Comparison of ENCODE assay signal across 8 mouse cellular contexts in genomic region chr11:98745932-98746853, GRCm38 (mm10). TPM values are rescaled to one million over a fixed set of nuclear protein-coding genes. Genes with fewer than 3 reads are reported as not detected.
DNase-seq lines count a peak whose midpoint lies in the region; ATAC-seq and TF ChIP-seq lines count a peak whose summit lies in the region.

No protein-coding gene starts in this region.

- H3K4me3 ChIP-seq in bone marrow macrophage, adult 2 months (ENCODE audit: insufficient read depth, low read length) = peak overlapping the region; percentile 48
- peak overlapping the region; percentile 28 for H3K4me3 ChIP-seq in hindbrain, embryonic 13.5 days
- peak overlapping the region; percentile 36; the same call in 1 of the 2 replicates for H3K4me3 ChIP-seq in midbrain, embryonic 10.5 days

- no peak overlapping the region for H3K27ac ChIP-seq in bone marrow macrophage, adult 2 months (ENCODE audit: insufficient read depth, low read depth, low read length)
- H3K27ac ChIP-seq in hindbrain, embryonic 13.5 days = peak overlapping the region; percentile 99
- H3K27ac ChIP-seq in midbrain, embryonic 10.5 days (replicated peaks) = peak overlapping the region; percentile 85

- H3K4me2 ChIP-seq in hindbrain, embryonic 13.5 days = peak overlapping the region; percentile 96

- no peak for TF ChIP-seq CTCF in bone marrow macrophage, adult 2 months (IDR thresholded peaks at IDR 0.05; ENCODE audit: low read depth, low read length)

- no peaks in the 10 kb centered on the region for H3K36me3 ChIP-seq in hindbrain, embryonic 13.5 days
- H3K36me3 ChIP-seq in midbrain, embryonic 10.5 days = no peaks in the 10 kb centered on the region

- peak; percentile 30 for DNase-seq in gastrocnemius, adult 18-20 months (ENCODE audit: low spot score)
- no peak for DNase-seq in gastrocnemius, postnatal 25 days
- DNase-seq in midbrain, embryonic 10.5 days (ENCODE audit: low spot score) = no peak
- no peak for DNase-seq in spleen, postnatal 14 days (ENCODE audit: low spot score in 2 of 2)
- DNase-seq in MN1 (ENCODE audit: low spot score) = no peak
- DNase-seq in frontal cortex, postnatal 36 days (ENCODE audit: low spot score in 2 of 2) = no peak

- TF ChIP-seq POLR2A in bone marrow macrophage, adult 2 months (IDR thresholded peaks at IDR 0.05; ENCODE audit: borderline replicate concordance, low read depth, low read length) = no peak

- H3K9ac ChIP-seq in hindbrain, embryonic 13.5 days = peak overlapping the region; percentile 66

- 43% methylated on average over 12 of the region's 12 CpGs for WGBS in hindbrain, embryonic 13.5 days
- 60% methylated on average over 12 of the region's 12 CpGs for WGBS in midbrain, embryonic 10.5 days

- no peak for ATAC-seq in hindbrain, embryonic 13.5 days (ENCODE audit: low FRiP score)

- peaks cover 43% of the 10 kb centered on the region for H3K4me1 ChIP-seq in bone marrow macrophage, adult 2 months (ENCODE audit: control insufficient read depth, insufficient read depth, low read length)
- H3K4me1 ChIP-seq in hindbrain, embryonic 13.5 days (replicated peaks) = peaks cover 87% of the 10 kb centered on the region
- H3K4me1 ChIP-seq in midbrain, embryonic 10.5 days = peaks cover 98% of the 10 kb centered on the region

- H3K9me3 ChIP-seq in hindbrain, embryonic 13.5 days = no peaks in the 10 kb centered on the region
- no peaks in the 10 kb centered on the region for H3K9me3 ChIP-seq in midbrain, embryonic 10.5 days (replicated peaks)

- H3K27me3 ChIP-seq in hindbrain, embryonic 13.5 days = no peaks in the 10 kb centered on the region
- peaks cover 7% of the 10 kb centered on the region; the same call in 1 of the 2 replicates for H3K27me3 ChIP-seq in midbrain, embryonic 10.5 days (ENCODE audit: low read depth, poor library complexity, severe bottlenecking)

RNA-seq across cellular contexts. Expression of gene Thra, which starts 5.8 kb away (rescaled TPM):
- 10 to 100 TPM; 78.3 to 85.2 TPM for total RNA-seq in gastrocnemius, adult 18-20 months (2021)
- total RNA-seq in gastrocnemius, postnatal 25 days (2021) = 10 to 100 TPM; 75.4 to 89.1 TPM
- polyA plus RNA-seq in bone marrow macrophage, adult 2 months (2012; ENCODE audit: insufficient read depth, insufficient read length, missing spikeins) = 20.7 and 23.5 TPM in 2 replicates
- 117 and 122 TPM in 2 replicates for polyA plus RNA-seq in hindbrain, embryonic 13.5 days (2015; fragmentation: Nextera tagmentation; extraction: Ambion mirVana)
- 9.5 and 15.6 TPM in 2 replicates for polyA plus RNA-seq in midbrain, embryonic 10.5 days (2016; fragmentation: Nextera tagmentation; extraction: Ambion mirVana)

RNA-seq across cellular contexts. Expression of gene Med24, which starts 17.0 kb away (rescaled TPM):
- 10 to 100 TPM; 48.1 to 53.3 TPM for total RNA-seq in gastrocnemius, adult 18-20 months (2021)
- 10 to 100 TPM; 42.7 to 46.9 TPM for total RNA-seq in gastrocnemius, postnatal 25 days (2021)
- polyA plus RNA-seq in bone marrow macrophage, adult 2 months (2012; ENCODE audit: insufficient read depth, insufficient read length, missing spikeins) = 26.9 and 32.2 TPM in 2 replicates
- 72.4 and 75.2 TPM in 2 replicates for polyA plus RNA-seq in hindbrain, embryonic 13.5 days (2015; fragmentation: Nextera tagmentation; extraction: Ambion mirVana)
- polyA plus RNA-seq in midbrain, embryonic 10.5 days (2016; fragmentation: Nextera tagmentation; extraction: Ambion mirVana) = 74.1 and 82.2 TPM in 2 replicates

RNA-seq across cellular contexts. Expression of gene Nr1d1, which starts 28.9 kb away (rescaled TPM):
- 100 to 1,000 TPM in 1 of 2 experiments, 10 to 100 TPM in 1; 74.0 to 126 TPM for total RNA-seq in gastrocnemius, adult 18-20 months (2021)
- 100 to 1,000 TPM in 1 of 2 experiments, 10 to 100 TPM in 1; 98.0 to 119 TPM for total RNA-seq in gastrocnemius, postnatal 25 days (2021)
- polyA plus RNA-seq in bone marrow macrophage, adult 2 months (2012; ENCODE audit: insufficient read depth, insufficient read length, missing spikeins) = 7.4 and 8.2 TPM in 2 replicates
- polyA plus RNA-seq in hindbrain, embryonic 13.5 days (2015; fragmentation: Nextera tagmentation; extraction: Ambion mirVana) = 1.9 and 2.4 TPM in 2 replicates
- 1.4 TPM in 2 replicates for polyA plus RNA-seq in midbrain, embryonic 10.5 days (2016; fragmentation: Nextera tagmentation; extraction: Ambion mirVana)

RNA-seq across cellular contexts. Expression of gene Csf3, which starts 45.1 kb away (rescaled TPM):
- total RNA-seq in gastrocnemius, adult 18-20 months (2021) = not detected
- total RNA-seq in gastrocnemius, postnatal 25 days (2021) = not detected
- polyA plus RNA-seq in bone marrow macrophage, adult 2 months (2012; ENCODE audit: insufficient read depth, insufficient read length, missing spikeins) = not detected in 2 replicates
- polyA plus RNA-seq in hindbrain, embryonic 13.5 days (2015; fragmentation: Nextera tagmentation; extraction: Ambion mirVana) = not detected in 2 replicates
- not detected in 2 replicates for polyA plus RNA-seq in midbrain, embryonic 10.5 days (2016; fragmentation: Nextera tagmentation; extraction: Ambion mirVana)

RNA-seq across cellular contexts. Expression of gene Msl1, which starts 49.1 kb away (rescaled TPM):
- total RNA-seq in gastrocnemius, adult 18-20 months (2021) = 10 to 100 TPM; 50.5 to 56.4 TPM
- 10 to 100 TPM; 51.3 to 63.6 TPM for total RNA-seq in gastrocnemius, postnatal 25 days (2021)
- polyA plus RNA-seq in bone marrow macrophage, adult 2 months (2012; ENCODE audit: insufficient read depth, insufficient read length, missing spikeins) = 78.4 and 79.3 TPM in 2 replicates
- polyA plus RNA-seq in hindbrain, embryonic 13.5 days (2015; fragmentation: Nextera tagmentation; extraction: Ambion mirVana) = 31.5 and 33.0 TPM in 2 replicates
- 22.9 and 24.3 TPM in 2 replicates for polyA plus RNA-seq in midbrain, embryonic 10.5 days (2016; fragmentation: Nextera tagmentation; extraction: Ambion mirVana)
